8 mouse cellular contexts compared by ENCODE assay signal in the genomic region with DNA sequence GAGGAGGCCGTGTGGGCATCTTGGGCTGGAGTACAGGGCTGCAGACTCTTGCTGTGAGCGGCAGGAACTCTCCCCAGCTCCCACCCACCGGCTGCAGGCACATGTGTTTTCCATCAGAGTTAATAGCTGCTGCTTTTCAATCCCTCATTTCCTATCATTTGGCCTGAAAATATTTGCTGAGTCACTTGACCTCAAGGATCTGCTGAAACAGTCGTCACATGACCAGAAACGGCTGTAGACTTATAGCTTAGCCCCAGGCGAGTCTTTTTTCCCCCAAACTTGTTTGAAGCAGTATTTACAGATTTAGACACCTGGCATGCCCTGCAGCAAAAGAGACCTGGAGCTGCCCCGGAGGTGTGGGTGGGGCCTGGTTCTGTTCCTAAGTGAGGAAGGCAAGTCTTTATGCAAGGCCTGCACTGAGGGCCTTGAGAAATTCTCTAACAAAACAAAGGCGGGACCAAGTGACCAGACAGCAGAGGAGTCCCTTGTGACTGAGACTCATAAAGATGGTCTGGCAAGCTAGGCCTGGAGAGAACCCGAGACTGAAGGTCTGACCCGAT. TPM values are rescaled to one million over a fixed set of nuclear protein-coding genes. Genes with fewer than 3 reads are reported as not detected.
A peak's percentile ranks its signal among the peaks of the same experiment; 100 is the strongest.
DNase-seq lines count a peak whose midpoint lies in the region; ATAC-seq and TF ChIP-seq lines count a peak whose summit lies in the region.

No protein-coding gene starts in this region.

- H3K4me1 ChIP-seq in kidney, embryonic 14.5 days (ENCODE audit: control insufficient read depth, insufficient read depth, low read length) = peaks cover 19% of the 10 kb centered on the region; the same call in 1 of the 2 replicates
- no peaks in the 10 kb centered on the region for H3K4me1 ChIP-seq in cerebellum, adult 2 months (ENCODE audit: control insufficient read depth, insufficient read depth, low read length)

- no peak overlapping the region for H3K9ac ChIP-seq in kidney, embryonic 14.5 days (ENCODE audit: low read depth, low read length)

- 21% methylated on average over 10 of the region's 10 CpGs for WGBS in kidney, embryonic 14.5 days
- WGBS in cerebellum, adult 2 months = 61% methylated on average over 10 of the region's 10 CpGs

- peak; percentile 88 for ATAC-seq in kidney, embryonic 14.5 days (ENCODE audit: low FRiP score, low TSS enrichment)

- no peak overlapping the region for H3K4me2 ChIP-seq in kidney, embryonic 14.5 days (replicated peaks; ENCODE audit: low read depth, low read length)

- H3K4me3 ChIP-seq in kidney, embryonic 14.5 days (ENCODE audit: low read length) = no peak overlapping the region
- no peak overlapping the region for H3K4me3 ChIP-seq in cerebellum, adult 2 months (replicated peaks; ENCODE audit: insufficient read depth, low read depth, low read length)

- no peak for TF ChIP-seq CTCF in cerebellum, adult 2 months (IDR thresholded peaks at IDR 0.05; ENCODE audit: borderline replicate concordance, insufficient read depth, low read depth, low read length)

- no peaks in the 10 kb centered on the region for H3K27me3 ChIP-seq in kidney, embryonic 14.5 days (ENCODE audit: control insufficient read depth, insufficient read depth, low read length)
- no peaks in the 10 kb centered on the region for H3K27me3 ChIP-seq in cerebellum, adult 2 months (ENCODE audit: control insufficient read depth, insufficient read depth, low read length)

- peak overlapping the region; percentile 63 for H3K27ac ChIP-seq in kidney, embryonic 14.5 days (ENCODE audit: low read depth, low read length)
- no peak overlapping the region for H3K27ac ChIP-seq in cerebellum, adult 2 months (ENCODE audit: insufficient read depth, low read length)

- DNase-seq in ES-CJ7 (ENCODE audit: low read depth, low spot score) = peak; percentile 98
- peak; percentile 24 to 34 for DNase-seq in adrenal gland, postnatal 36 days
- DNase-seq in heart, adult 18-20 months = peak; percentile 74 to 82
- DNase-seq in lung, postnatal 4 days = peak; percentile 54 to 74
- DNase-seq in cerebellum, adult 2 months = no peak
- no peak for DNase-seq in layer of hippocampus, postnatal 14 days (ENCODE audit: low spot score in 2 of 2)
- no peak for DNase-seq in B cell, adult 2 months

- no peak for TF ChIP-seq POLR2A in cerebellum, adult 2 months (IDR thresholded peaks at IDR 0.05; ENCODE audit: borderline replicate concordance, insufficient read depth, low read length)

- no peaks in the 10 kb centered on the region for H3K36me3 ChIP-seq in kidney, embryonic 14.5 days (ENCODE audit: control insufficient read depth, insufficient read depth, low read length)

- H3K9me3 ChIP-seq in kidney, embryonic 14.5 days (ENCODE audit: control insufficient read depth, low read length) = no peaks in the 10 kb centered on the region

RNA-seq across cellular contexts. Expression of gene Slc44a3, which starts 44.9 kb away (rescaled TPM):
- 10 to 100 TPM; 18.4 to 26.2 TPM for total RNA-seq in adrenal gland, postnatal 36 days (2021)
- under 1 TPM in 1 of 2 experiments, not detected in 1; 0.46 TPM for total RNA-seq in heart, adult 18-20 months (2021)
- 5.6 and 9.0 TPM in 2 replicates for polyA plus RNA-seq in kidney, embryonic 14.5 days (2014; fragmentation: Nextera tagmentation; extraction: Ambion mirVana)
- 0.51 and 0.52 TPM in 2 replicates for polyA plus RNA-seq in cerebellum, adult 2 months (2012; rRNA removed)
- not detected for total RNA-seq in layer of hippocampus, postnatal 14 days (2021)

Comparison
In these comparisons a context has a peak if more than half of its experiments do, and no peak if none do; other contexts are left out.
1. DNase-seq: peak in ES-CJ7 (single experiment), adrenal gland, postnatal 36 days (2 of 2), heart, adult 18-20 months (2 of 2) and lung, postnatal 4 days (2 of 2); none in cerebellum, adult 2 months (0 of 2), layer of hippocampus, postnatal 14 days (0 of 2) and B cell, adult 2 months (0 of 2).
2. RNA of gene Slc44a3, which starts 44.9 kb away (total RNA-seq): 18.4 to 26.2 TPM in adrenal gland, postnatal 36 days; 0.46 TPM in heart, adult 18-20 months and not detected in layer of hippocampus, postnatal 14 days; every median in the first group is over 10 times any median in the second.